Mouse (Mus musculus): ENCODE data around the gene Rassf1.

DNA sequence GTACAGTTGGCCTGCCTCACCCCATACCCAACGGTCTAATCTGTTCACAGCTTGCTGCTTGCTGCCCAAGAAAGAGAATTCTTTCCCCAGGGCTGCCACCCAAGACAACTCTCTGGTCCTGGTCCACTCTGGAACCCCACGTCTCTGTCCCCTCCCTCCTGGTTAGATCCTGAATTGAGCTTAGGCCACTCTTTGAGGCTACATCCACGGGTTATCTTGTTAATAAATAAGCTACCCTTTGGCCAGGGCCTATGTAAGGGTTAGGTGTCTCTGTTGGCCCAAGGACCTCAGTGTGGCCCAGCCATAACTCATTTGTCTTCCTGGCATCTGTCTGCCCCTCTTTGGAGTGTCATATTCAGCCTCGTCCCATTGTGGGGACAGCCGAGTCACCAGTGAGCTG lies 47.0 kb downstream of the Rassf1 start:
- TF ChIP-seq FLI1 (IDR thresholded peaks at IDR 0.05; ENCODE audit: low read length) (no peak), GATA1 (IDR thresholded peaks at IDR 0.05; ENCODE audit: borderline replicate concordance, low read length) (no peak)

All from megakaryocyte, embryonic 14.5 days (primary cell).